Mouse (Mus musculus): Measurements from ENCODE around the gene Samd14.

DNA sequence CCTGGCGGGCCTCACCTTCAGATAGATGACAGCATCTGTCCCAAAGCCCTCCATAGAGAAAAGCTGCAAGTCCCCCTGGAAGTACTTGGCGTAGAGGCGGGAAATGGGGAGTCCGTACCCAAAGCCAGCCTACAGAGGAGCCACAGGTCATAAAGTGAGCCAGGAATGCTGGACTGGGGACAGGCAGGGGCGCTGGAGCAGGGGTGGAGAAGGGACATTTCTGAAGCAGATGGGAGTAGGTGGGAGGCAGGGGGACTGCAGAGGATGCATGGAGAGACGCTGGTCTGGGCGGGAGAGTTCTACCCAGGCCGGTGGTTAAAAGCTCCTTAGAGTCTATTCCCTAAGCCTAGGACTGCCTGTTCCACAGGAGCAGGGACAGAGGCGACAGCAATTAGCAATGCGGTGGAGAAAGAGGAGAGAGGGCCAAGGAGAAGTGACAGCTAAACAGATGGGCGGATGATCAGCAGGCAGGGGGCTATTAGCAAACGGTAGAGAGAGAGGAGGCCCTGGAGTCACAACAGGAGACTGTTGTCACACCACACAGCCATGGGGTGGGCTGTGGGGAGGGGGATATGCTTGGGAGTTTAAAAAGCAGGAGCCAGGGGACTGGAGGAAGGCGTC lies 18.3 kb downstream of the Samd14 start:
- TF ChIP-seq GATA1 (IDR thresholded peaks at IDR 0.05; ENCODE audit: borderline replicate concordance, low read length) (no peak), FLI1 (IDR thresholded peaks at IDR 0.05; ENCODE audit: low read length) (no peak)
